Mouse (Mus musculus) lung, postnatal 10 days (tissue): ENCODE data around the gene Hsf5.
A peak's percentile ranks its signal among the peaks of the same experiment; 100 is the strongest.

Experiments
- DNase-seq: peaks from one replicate; pipeline ENCODE4 v3.0.0; 2021

Gene Hsf5

GRCm38 (mm10) chr11:87590841-87591525 lies 26.0 kb upstream of the Hsf5 start:
- DNase-seq: no peak

GRCm38 (mm10) chr11:87591526-87592353 lies 25.2 kb upstream of the Hsf5 start, which contains the start of gene Mtmr4:
Gene Mtmr4, plus strand, starts transcription at chr11:87592162.
- DNase-seq: peak; percentile 100

GRCm38 (mm10) chr11:87592354-87592695 lies 24.6 kb upstream of the Hsf5 start:
- no peak for DNase-seq

GRCm38 (mm10) chr11:87592713-87593598 lies 24.0 kb upstream of the Hsf5 start:
- no peak for DNase-seq

- DNase-seq: peak; percentile 93
Observed at GRCm38 (mm10) chr11:87595327-87595841, 21.6 kb upstream of the Hsf5 start.

- no peak for DNase-seq
Observed at GRCm38 (mm10) chr11:87595976-87596375, 21.0 kb upstream of the Hsf5 start.

GRCm38 (mm10) chr11:87596492-87596891 lies 20.5 kb upstream of the Hsf5 start:
- DNase-seq: no peak

GRCm38 (mm10) chr11:87597061-87597460 lies 19.9 kb upstream of the Hsf5 start:
- no peak for DNase-seq

- no peak for DNase-seq
Observed at GRCm38 (mm10) chr11:87599395-87600089, 17.4 kb upstream of the Hsf5 start.

- no peak for DNase-seq
Observed at GRCm38 (mm10) chr11:87600322-87600853, 16.6 kb upstream of the Hsf5 start.

- DNase-seq: no peak
Observed at GRCm38 (mm10) chr11:87602234-87602633, 14.7 kb upstream of the Hsf5 start.

GRCm38 (mm10) chr11:87603571-87603970 lies 13.4 kb upstream of the Hsf5 start:
- DNase-seq: no peak

- DNase-seq: no peak
Observed at GRCm38 (mm10) chr11:87609264-87609663, 7.7 kb upstream of the Hsf5 start.

- peak; percentile 47 for DNase-seq
Observed at GRCm38 (mm10) chr11:87611547-87611946, 5.4 kb upstream of the Hsf5 start.

- no peak for DNase-seq
Observed at GRCm38 (mm10) chr11:87613972-87614371, 3.0 kb upstream of the Hsf5 start.

- no peak for DNase-seq
Observed at GRCm38 (mm10) chr11:87615551-87615950, 1.4 kb upstream of the Hsf5 start.

GRCm38 (mm10) chr11:87615952-87616351 lies 1.0 kb upstream of the Hsf5 start:
- DNase-seq: no peak

GRCm38 (mm10) chr11:87617606-87618005 lies 642 bp downstream of the Hsf5 start:
- no peak for DNase-seq

GRCm38 (mm10) chr11:87623160-87623559 lies 6.2 kb downstream of the Hsf5 start:
- DNase-seq: no peak

GRCm38 (mm10) chr11:87629859-87630258 lies 12.9 kb downstream of the Hsf5 start:
- DNase-seq: peak; percentile 70

GRCm38 (mm10) chr11:87638793-87639192 lies 21.8 kb downstream of the Hsf5 start:
- DNase-seq: no peak

- peak; percentile 80 for DNase-seq
Observed at GRCm38 (mm10) chr11:87639206-87639605, 22.2 kb downstream of the Hsf5 start.
